Mouse (Mus musculus): ENCODE results near the gene Asrgl1. TPM values are rescaled to one million over a fixed set of nuclear protein-coding genes. Genes with fewer than 3 reads are reported as not detected.

Asrgl1 gene
- total and polyA plus RNA-seq, 2 experiments from 2014 or later, result 31.3 to 37.4 TPM

DNA sequence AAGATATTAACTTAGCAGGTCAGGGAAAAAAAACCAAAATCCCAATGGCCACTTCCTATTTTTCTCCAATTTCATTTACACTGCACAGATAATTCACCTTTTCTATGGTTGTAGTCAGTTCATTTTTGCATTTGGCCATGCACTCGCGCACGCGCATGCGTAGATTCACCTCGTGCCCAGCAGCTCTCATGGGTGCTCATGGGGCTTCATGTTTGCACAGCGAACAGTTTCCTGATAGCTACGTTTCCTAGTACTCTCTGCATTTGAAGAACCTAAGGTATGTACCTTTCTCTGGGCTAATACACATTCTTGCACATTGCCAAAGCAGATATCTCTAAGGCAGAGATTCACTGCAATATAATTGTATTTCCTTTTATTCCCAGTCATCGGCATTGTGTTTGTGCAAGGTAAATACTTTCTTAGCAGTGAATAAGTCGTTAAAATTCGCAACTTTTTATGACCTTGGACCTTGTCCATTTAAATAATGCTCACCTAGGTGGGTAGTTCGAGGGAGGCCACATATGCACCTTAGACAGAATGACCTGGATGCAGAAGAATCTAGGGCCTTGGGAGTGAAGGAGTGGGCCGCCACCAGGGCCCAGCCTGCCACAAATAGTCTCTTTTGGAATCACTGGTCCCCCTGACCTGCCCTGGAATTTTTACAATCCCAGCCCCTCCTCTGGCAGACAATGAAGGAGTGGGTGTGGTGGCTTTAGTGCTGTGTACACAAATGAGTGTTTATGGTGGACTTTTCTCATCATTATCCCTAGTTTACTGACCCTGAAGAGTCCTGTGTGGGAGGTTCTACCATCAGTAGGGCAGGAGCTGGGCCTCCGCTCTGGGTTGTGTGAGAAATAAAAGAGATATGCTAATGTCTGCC is 53.9 kb downstream of the Asrgl1 start:
- peak; percentile 10; the same call in 1 of the 2 replicates for ATAC-seq
- no peaks in the 10 kb centered on the region for H3K4me1 ChIP-seq (ENCODE audit: insufficient read depth)

DNA sequence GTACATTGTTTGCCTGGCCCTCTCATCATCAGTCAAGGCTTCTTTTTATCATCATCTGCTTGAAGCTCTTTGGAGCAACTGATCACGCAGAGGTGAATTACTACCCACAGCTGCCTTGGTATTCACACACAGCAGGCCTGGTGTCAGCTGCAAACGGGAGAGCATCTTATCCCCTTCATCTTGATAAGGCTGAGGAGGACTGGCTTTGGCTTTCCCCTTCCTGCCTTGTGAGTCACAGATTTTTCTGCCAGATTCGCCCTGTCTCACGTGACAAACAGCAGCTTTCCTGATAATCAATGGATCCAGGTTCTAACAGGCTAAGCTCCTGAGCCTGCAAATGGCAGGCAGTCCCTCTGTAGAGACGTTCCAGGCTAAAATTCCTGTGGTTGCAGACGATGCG is 55.5 kb downstream of the Asrgl1 start:
- Histone ChIP-seq H3K27ac (ENCODE audit: low read depth, low read length) (no peak overlapping the region), H3K9me3 (ENCODE audit: low read length) (no peaks in the 10 kb centered on the region), H3K27me3 (ENCODE audit: insufficient read depth, low read length) (no peaks in the 10 kb centered on the region), H3K4me1 (ENCODE audit: insufficient read depth) (no peaks in the 10 kb centered on the region), H3K36me3 (ENCODE audit: insufficient read depth) (no peaks in the 10 kb centered on the region), H3K4me3 (ENCODE audit: low read depth, low read length) (no peak overlapping the region), H3K9ac (no peak overlapping the region), H3K4me2 (ENCODE audit: low read depth) (no peak overlapping the region)
- ATAC-seq, result no peak
- TF ChIP-seq CTCF (IDR thresholded peaks at IDR 0.05; ENCODE audit: low read depth), result no peak
- no peak for DNase-seq
- WGBS, result 34% methylated on average over 7 of the region's 7 CpGs

More for the DNA sequence above, 53.9 kb downstream of the Asrgl1 start:
- Histone ChIP-seq H3K27me3 (ENCODE audit: insufficient read depth, low read length) (no peaks in the 10 kb centered on the region), H3K36me3 (ENCODE audit: insufficient read depth) (no peaks in the 10 kb centered on the region), H3K4me3 (ENCODE audit: low read depth, low read length) (no peak overlapping the region), H3K27ac (ENCODE audit: low read depth, low read length) (no peak overlapping the region), H3K9ac (peak overlapping the region; percentile 6; the same call in 1 of the 2 replicates), H3K9me3 (ENCODE audit: low read length) (no peaks in the 10 kb centered on the region), H3K4me2 (ENCODE audit: low read depth) (no peak overlapping the region)
- no peak for DNase-seq
- no peak for TF ChIP-seq CTCF (IDR thresholded peaks at IDR 0.05; ENCODE audit: low read depth)
- 87% methylated on average over 14 of the region's 14 CpGs for WGBS

DNA sequence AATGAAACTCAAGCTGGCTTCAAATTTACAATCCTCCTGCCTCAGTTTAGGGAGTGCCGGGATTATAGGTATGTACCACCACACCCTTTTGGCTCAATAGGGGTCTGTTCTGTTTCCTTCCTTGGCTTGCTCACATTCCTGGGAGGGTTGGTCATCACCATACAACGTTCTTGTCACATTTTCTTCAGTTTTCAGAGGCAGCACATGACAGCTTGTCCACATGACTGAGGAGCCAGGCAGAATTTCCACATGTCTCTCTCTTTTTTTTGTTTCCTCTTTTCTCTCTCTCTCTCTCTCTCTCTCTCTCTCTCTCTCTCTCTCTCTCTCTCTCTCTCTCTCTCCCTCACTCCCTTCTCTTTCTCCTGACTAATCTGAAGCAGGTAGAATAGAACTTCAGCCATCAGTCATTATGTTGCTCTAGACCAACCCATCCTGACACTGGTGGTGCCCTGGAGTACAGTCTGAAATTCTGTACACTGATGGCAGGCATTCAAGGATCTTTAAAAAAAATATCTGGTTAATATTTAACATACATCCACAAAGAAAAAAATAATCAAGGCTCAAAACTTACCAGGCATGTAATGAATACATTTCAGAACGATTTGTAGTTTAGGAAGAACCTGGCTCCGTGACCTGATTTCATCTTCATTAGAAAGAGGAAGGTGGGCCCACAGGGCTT is 58.3 kb downstream of the Asrgl1 start:
- H3K4me3 ChIP-seq (ENCODE audit: low read depth, low read length), result no peak overlapping the region
- H3K9ac ChIP-seq, result no peak overlapping the region
- TF ChIP-seq CTCF (IDR thresholded peaks at IDR 0.05; ENCODE audit: low read depth), result no peak
- no peak overlapping the region for H3K27ac ChIP-seq (ENCODE audit: low read depth, low read length)
- no peaks in the 10 kb centered on the region for H3K4me1 ChIP-seq (ENCODE audit: insufficient read depth)
- WGBS, result 82% methylated on average over 4 of the region's 4 CpGs
- no peaks in the 10 kb centered on the region for H3K9me3 ChIP-seq (ENCODE audit: low read length)
- no peak for ATAC-seq
- no peak overlapping the region for H3K4me2 ChIP-seq (ENCODE audit: low read depth)
- DNase-seq, result no peak
- H3K36me3 ChIP-seq (ENCODE audit: insufficient read depth), result no peaks in the 10 kb centered on the region
- no peaks in the 10 kb centered on the region for H3K27me3 ChIP-seq (ENCODE audit: insufficient read depth, low read length)

DNA sequence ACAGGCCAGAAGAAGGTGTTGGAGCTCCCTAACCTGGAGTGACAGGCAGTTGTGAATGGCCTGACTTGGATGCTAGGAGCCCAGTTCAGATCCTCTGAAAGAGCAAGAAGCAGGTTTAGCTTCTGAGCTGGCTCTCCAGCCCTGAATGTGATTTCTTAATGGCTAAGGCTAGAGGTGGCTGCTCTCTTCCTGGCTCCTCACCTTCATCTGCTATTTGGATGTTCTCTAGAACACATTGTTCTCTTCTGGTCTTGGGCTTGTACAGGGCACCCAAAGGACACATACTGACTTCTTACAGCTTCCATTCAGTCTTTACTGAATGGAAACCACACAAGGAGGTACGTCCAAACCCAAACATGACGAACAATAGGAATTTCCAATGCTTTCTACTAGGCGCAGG is 59.4 kb downstream of the Asrgl1 start:
- Histone ChIP-seq H3K4me1 (ENCODE audit: insufficient read depth) (peaks cover 5% of the 10 kb centered on the region; the same call in 1 of the 2 replicates), H3K9me3 (ENCODE audit: low read length) (no peaks in the 10 kb centered on the region), H3K36me3 (ENCODE audit: insufficient read depth) (no peaks in the 10 kb centered on the region), H3K4me3 (ENCODE audit: low read depth, low read length) (no peak overlapping the region), H3K9ac (no peak overlapping the region), H3K27ac (ENCODE audit: low read depth, low read length) (no peak overlapping the region), H3K4me2 (ENCODE audit: low read depth) (no peak overlapping the region), H3K27me3 (ENCODE audit: insufficient read depth, low read length) (no peaks in the 10 kb centered on the region)
- 88% methylated on average over 3 of the region's 3 CpGs for WGBS
- no peak for TF ChIP-seq CTCF (IDR thresholded peaks at IDR 0.05; ENCODE audit: low read depth)
- no peak for ATAC-seq
- DNase-seq, result no peak

DNA sequence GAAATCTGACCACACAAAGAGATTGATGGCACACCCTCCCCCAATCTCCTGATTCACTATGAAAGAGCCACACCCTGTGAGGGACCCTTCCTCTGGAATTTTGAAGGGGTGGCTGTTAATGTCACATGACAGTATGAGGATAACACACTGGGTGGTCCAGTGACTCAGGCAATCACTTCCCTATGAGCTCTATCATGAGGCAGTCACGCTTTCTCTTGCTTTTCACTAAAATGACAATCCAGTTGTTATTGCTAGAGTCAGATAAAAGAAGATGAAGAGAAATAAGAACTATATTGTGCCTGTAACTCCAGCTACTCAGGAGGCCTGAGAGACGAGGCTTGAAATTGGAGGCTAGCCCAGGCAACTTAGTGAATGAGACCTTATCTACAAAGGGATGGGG is 59.9 kb downstream of the Asrgl1 start:
- no peak for TF ChIP-seq CTCF (IDR thresholded peaks at IDR 0.05; ENCODE audit: low read depth)
- Histone ChIP-seq H3K27ac (ENCODE audit: low read depth, low read length) (no peak overlapping the region), H3K4me2 (ENCODE audit: low read depth) (no peak overlapping the region), H3K36me3 (ENCODE audit: insufficient read depth) (no peaks in the 10 kb centered on the region), H3K9ac (no peak overlapping the region), H3K9me3 (ENCODE audit: low read length) (no peaks in the 10 kb centered on the region), H3K4me1 (ENCODE audit: insufficient read depth) (peaks cover 6% of the 10 kb centered on the region; the same call in 1 of the 2 replicates), H3K4me3 (ENCODE audit: low read depth, low read length) (no peak overlapping the region), H3K27me3 (ENCODE audit: insufficient read depth, low read length) (no peaks in the 10 kb centered on the region)
- no peak for ATAC-seq
- WGBS, result 64% methylated on average over 2 of the region's 2 CpGs
- no peak for DNase-seq

DNA sequence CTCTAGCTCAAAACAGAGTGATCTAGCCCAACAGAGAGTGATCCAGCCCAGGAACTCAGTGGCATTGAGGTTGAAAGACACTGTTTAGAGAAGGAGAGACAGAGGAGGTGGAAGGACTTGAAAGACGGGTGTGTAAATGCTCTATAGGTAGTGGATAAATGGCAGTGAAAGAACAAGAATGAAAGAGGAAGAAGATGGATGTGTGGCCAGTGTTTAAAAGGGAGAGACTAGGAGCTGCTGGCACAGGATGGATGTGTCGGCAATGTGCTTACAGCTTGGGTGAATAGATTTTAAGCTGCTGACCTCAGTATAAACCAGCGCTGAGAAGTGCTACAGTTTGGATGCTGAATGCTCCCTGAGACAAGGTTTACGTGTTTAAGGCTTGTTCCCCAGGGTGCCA is 61.0 kb downstream of the Asrgl1 start:
- no peak overlapping the region for H3K4me2 ChIP-seq (ENCODE audit: low read depth)
- H3K4me1 ChIP-seq (ENCODE audit: insufficient read depth), result peaks cover 16% of the 10 kb centered on the region
- H3K9ac ChIP-seq, result no peak overlapping the region
- TF ChIP-seq CTCF (IDR thresholded peaks at IDR 0.05; ENCODE audit: low read depth), result no peak
- H3K27me3 ChIP-seq (ENCODE audit: insufficient read depth, low read length), result no peaks in the 10 kb centered on the region
- WGBS, result 73% methylated on average over 4 of the region's 4 CpGs
- no peaks in the 10 kb centered on the region for H3K36me3 ChIP-seq (ENCODE audit: insufficient read depth)
- H3K4me3 ChIP-seq (ENCODE audit: low read depth, low read length), result no peak overlapping the region
- no peak overlapping the region for H3K27ac ChIP-seq (ENCODE audit: low read depth, low read length)
- no peak for ATAC-seq
- H3K9me3 ChIP-seq (ENCODE audit: low read length), result no peaks in the 10 kb centered on the region
- DNase-seq, result no peak

Measured in forebrain, postnatal 0 days (tissue).